Mouse (Mus musculus): ENCODE measurements at regions not wholly inside any gene's neighbourhood (a gene's known extent, or its start where the extent isn't known, plus 50 kb on each side); places are given as distances from the start of the nearest gene placed in this dataset.

GRCm38 (mm10) chr13:28858001-28858400 lies 95.5 kb downstream of the Sox4 start:
- H3K27ac ChIP-seq (ENCODE audit: insufficient read depth, low read depth) = no peak overlapping the region
- no peaks in the 10 kb centered on the region for H3K36me3 ChIP-seq (replicated peaks in 1 of 2; ENCODE audit: control insufficient read depth in 1 of 2, insufficient read depth in 1 of 2, low read length in 1 of 2)
- H3K79me2 ChIP-seq (replicated peaks; ENCODE audit: control insufficient read depth, extremely low read depth, insufficient read depth, poor library complexity, severe bottlenecking) = no peaks in the 10 kb centered on the region
- no peak for DNase-seq (ENCODE audit: extremely low read depth)
- dilution Hi-C loops (cut with MboI; ENCODE audit: extremely low pct_ligation_motif_present, extremely low pct_unique_long_range_greater_than_20kb, low sequenced_read_pairs) (no loop called here), in situ Hi-C loops (cut with MboI; ENCODE audit: low pct_ligation_motif_present, low pct_unique_long_range_greater_than_20kb, low sequenced_read_pairs) (no loop called here)
- no peaks in the 10 kb centered on the region for H3K9me3 ChIP-seq (replicated peaks; ENCODE audit: low read length)
- H3K4me1 ChIP-seq (ENCODE audit: control insufficient read depth in 1 of 2, insufficient read depth in 2 of 2) = no peaks in the 10 kb centered on the region
- H3K4me3 ChIP-seq (replicated peaks in 1 of 3; ENCODE audit: low read depth in 2 of 3, low read length in 2 of 3, poor library complexity in 1 of 3) = no peak overlapping the region
- no peaks in the 10 kb centered on the region for H3K27me3 ChIP-seq (replicated peaks)
- no peak overlapping the region for H3K9ac ChIP-seq (ENCODE audit: insufficient read depth, low read depth)
- TF ChIP-seq JUN (IDR thresholded peaks at IDR 0.05; ENCODE audit: insufficient read depth, low read depth, low read length) (no peak), KAT2A (IDR thresholded peaks at IDR 0.05; ENCODE audit: insufficient replicate concordance, low read length) (no peak), TCF12 (IDR thresholded peaks at IDR 0.05; ENCODE audit: low read depth, low read length) (no peak), ZKSCAN1 (IDR thresholded peaks at IDR 0.05; ENCODE audit: borderline replicate concordance, low read depth, low read length) (no peak), IRF4 (IDR thresholded peaks at IDR 0.05; ENCODE audit: low read depth, low read length) (no peak), CHD1 (IDR thresholded peaks at IDR 0.05; ENCODE audit: low read depth, low read length) (no peak), ZNF384 (IDR thresholded peaks at IDR 0.05; ENCODE audit: low read depth, low read length) (no peak), CHD2 (IDR thresholded peaks at IDR 0.05; ENCODE audit: low read length) (no peak), POLR2A (IDR thresholded peaks at IDR 0.05; ENCODE audit: low read depth, low read length) (no peak), MXI1 (IDR thresholded peaks at IDR 0.05; ENCODE audit: low read depth, low read length) (no peak), GABPA (IDR thresholded peaks at IDR 0.05; ENCODE audit: insufficient replicate concordance, low read depth, low read length) (no peak), MYC (IDR thresholded peaks at IDR 0.05; ENCODE audit: low read depth, low read length) (no peak), ZMIZ1 (IDR thresholded peaks at IDR 0.05; ENCODE audit: low read depth, low read length) (no peak), MAX (IDR thresholded peaks at IDR 0.05; ENCODE audit: low read length) (no peak)
- no peak overlapping the region for H3K4me2 ChIP-seq (ENCODE audit: insufficient read depth, low read depth, poor library complexity, severe bottlenecking)

GRCm38 (mm10) chr13:28857201-28857600 lies 96.3 kb downstream of the Sox4 start:
- H3K79me2 ChIP-seq (replicated peaks; ENCODE audit: control insufficient read depth, extremely low read depth, insufficient read depth, poor library complexity, severe bottlenecking) = no peaks in the 10 kb centered on the region
- no peak overlapping the region for H3K4me3 ChIP-seq (replicated peaks in 1 of 3; ENCODE audit: low read depth in 2 of 3, low read length in 2 of 3, poor library complexity in 1 of 3)
- no peaks in the 10 kb centered on the region for H3K27me3 ChIP-seq (replicated peaks)
- no peak for DNase-seq (ENCODE audit: extremely low read depth)
- no peaks in the 10 kb centered on the region for H3K4me1 ChIP-seq (ENCODE audit: control insufficient read depth in 1 of 2, insufficient read depth in 2 of 2)
- in situ Hi-C loops (cut with MboI; ENCODE audit: low pct_ligation_motif_present, low pct_unique_long_range_greater_than_20kb, low sequenced_read_pairs) (no loop called here), dilution Hi-C loops (cut with MboI; ENCODE audit: extremely low pct_ligation_motif_present, extremely low pct_unique_long_range_greater_than_20kb, low sequenced_read_pairs) (no loop called here)
- H3K9ac ChIP-seq (ENCODE audit: insufficient read depth, low read depth) = no peak overlapping the region
- no peaks in the 10 kb centered on the region for H3K36me3 ChIP-seq (replicated peaks in 1 of 2; ENCODE audit: control insufficient read depth in 1 of 2, insufficient read depth in 1 of 2, low read length in 1 of 2)
- TF ChIP-seq USF2 (conservative IDR thresholded peaks at IDR 0.05; ENCODE audit: low read depth, low read length) = no peak
- TF ChIP-seq MAZ (IDR thresholded peaks at IDR 0.05; ENCODE audit: low read depth, low read length) = no peak
- no peak for TF ChIP-seq EP300 (IDR thresholded peaks at IDR 0.05; ENCODE audit: low read length)
- no peak for TF ChIP-seq TCF12 (IDR thresholded peaks at IDR 0.05; ENCODE audit: low read depth, low read length)
- TF ChIP-seq POLR2AphosphoS2 (IDR thresholded peaks at IDR 0.05; ENCODE audit: low read depth, low read length) = no peak
- no peak for TF ChIP-seq CTCF (conservative IDR thresholded peaks at IDR 0.05 in 1 of 2, IDR thresholded peaks at IDR 0.05 in 1 of 2; ENCODE audit: low read depth in 2 of 2, low read length in 2 of 2)
- TF ChIP-seq ETS1 (conservative IDR thresholded peaks at IDR 0.05; ENCODE audit: low read depth, low read length) = no peak
- no peak for TF ChIP-seq HCFC1 (IDR thresholded peaks at IDR 0.05; ENCODE audit: low read depth, low read length)
- no peak overlapping the region for H3K27ac ChIP-seq (ENCODE audit: insufficient read depth, low read depth)
- no peak overlapping the region for H3K4me2 ChIP-seq (ENCODE audit: insufficient read depth, low read depth, poor library complexity, severe bottlenecking)
- H3K9me3 ChIP-seq (replicated peaks; ENCODE audit: low read length) = no peaks in the 10 kb centered on the region

Measured in CH12.LX (cell line).